Mouse (Mus musculus): ENCODE data around the gene Arhgef6. TPM values are rescaled to one million over a fixed set of nuclear protein-coding genes. Genes with fewer than 3 reads are reported as not detected.

Gene Arhgef6
- total RNA-seq, 2 experiments from 2014 or later = 46.0 to 71.8 TPM

GRCm38 (mm10) chrX:57216271-57216670 is 122.3 kb downstream of the Arhgef6 start:
- no peak for TF ChIP-seq CTCF (IDR thresholded peaks at IDR 0.05)
- DNase-seq = no peak
- intact Hi-C loops (cut with DNase I) = no loop called here
- Histone ChIP-seq H3K4me3 (no peak overlapping the region), H3K27ac (no peak overlapping the region)

- H3K27ac ChIP-seq = no peak overlapping the region
- no peak for TF ChIP-seq CTCF (IDR thresholded peaks at IDR 0.05)
- no peak for DNase-seq
- intact Hi-C loops (cut with DNase I) = no loop called here
- H3K4me3 ChIP-seq = no peak overlapping the region
Observed at GRCm38 (mm10) chrX:57215495-57215894, 123.0 kb downstream of the Arhgef6 start.

GRCm38 (mm10) chrX:57212862-57213261 is 125.7 kb downstream of the Arhgef6 start:
- H3K27ac ChIP-seq = no peak overlapping the region
- intact Hi-C loops (cut with DNase I) = no loop called here
- H3K4me3 ChIP-seq = no peak overlapping the region
- no peak for TF ChIP-seq CTCF (IDR thresholded peaks at IDR 0.05)
- no peak for DNase-seq

GRCm38 (mm10) chrX:57211876-57212275 is 126.7 kb downstream of the Arhgef6 start, which contains the start of gene Cd40lg:
TSS of gene Cd40lg (plus strand) at chrX:57212143.
- no peak within 1 kb of the TSS for H3K4me3 ChIP-seq
- no peak for DNase-seq
- H3K27ac ChIP-seq = no peak within 1 kb of the TSS
- intact Hi-C loops (cut with DNase I) = no loop called here
- no peak for TF ChIP-seq CTCF (IDR thresholded peaks at IDR 0.05)

- DNase-seq = no peak
- TF ChIP-seq CTCF (IDR thresholded peaks at IDR 0.05) = no peak
- intact Hi-C loops (cut with DNase I) = no loop called here
- Histone ChIP-seq H3K4me3 (no peak overlapping the region), H3K27ac (no peak overlapping the region)
Observed at GRCm38 (mm10) chrX:57210591-57210990, 127.9 kb downstream of the Arhgef6 start.

GRCm38 (mm10) chrX:57200397-57200796 is 138.1 kb downstream of the Arhgef6 start:
- Histone ChIP-seq H3K27ac (no peak overlapping the region), H3K4me3 (no peak overlapping the region)
- TF ChIP-seq CTCF (IDR thresholded peaks at IDR 0.05) = no peak
- intact Hi-C loops (cut with DNase I) = no loop called here
- DNase-seq = no peak

GRCm38 (mm10) chrX:57198036-57198435 is 140.5 kb downstream of the Arhgef6 start:
- DNase-seq = no peak
- intact Hi-C loops (cut with DNase I) = no loop called here
- H3K4me3 ChIP-seq = no peak overlapping the region
- no peak for TF ChIP-seq CTCF (IDR thresholded peaks at IDR 0.05)
- H3K27ac ChIP-seq = no peak overlapping the region

- Histone ChIP-seq H3K4me3 (no peak overlapping the region), H3K27ac (no peak overlapping the region)
- no peak for DNase-seq
- no peak for TF ChIP-seq CTCF (IDR thresholded peaks at IDR 0.05)
- intact Hi-C loops (cut with DNase I) = no loop called here
Observed at GRCm38 (mm10) chrX:57196319-57196718, 142.2 kb downstream of the Arhgef6 start.

GRCm38 (mm10) chrX:57189335-57189734 is 149.2 kb downstream of the Arhgef6 start:
- Histone ChIP-seq H3K27ac (no peak overlapping the region), H3K4me3 (no peak overlapping the region)
- no peak for DNase-seq
- no peak for TF ChIP-seq CTCF (IDR thresholded peaks at IDR 0.05)
- intact Hi-C loops (cut with DNase I) = no loop called here

- intact Hi-C loops (cut with DNase I) = no loop called here
Observed at GRCm38 (mm10) chrX:57187301-57187700, 151.2 kb downstream of the Arhgef6 start.

GRCm38 (mm10) chrX:57183359-57183758 is 155.2 kb downstream of the Arhgef6 start:
- no peak for DNase-seq
- H3K4me3 ChIP-seq = no peak overlapping the region
- H3K27ac ChIP-seq = no peak overlapping the region
- intact Hi-C loops (cut with DNase I) = no loop called here
- no peak for TF ChIP-seq CTCF (IDR thresholded peaks at IDR 0.05)

More at GRCm38 (mm10) chrX:57187301-57187700, 151.2 kb downstream of the Arhgef6 start:
- TF ChIP-seq CTCF (IDR thresholded peaks at IDR 0.05) = no peak
- no peak overlapping the region for H3K27ac ChIP-seq
- H3K4me3 ChIP-seq = no peak overlapping the region
- DNase-seq = no peak

GRCm38 (mm10) chrX:57182470-57182869 is 156.1 kb downstream of the Arhgef6 start:
- Histone ChIP-seq H3K27ac (no peak overlapping the region), H3K4me3 (no peak overlapping the region)
- intact Hi-C loops (cut with DNase I) = no loop called here
- TF ChIP-seq CTCF (IDR thresholded peaks at IDR 0.05) = no peak
- DNase-seq = no peak

Other genes with a start within 250 kb of the Arhgef6 start
- not detected for gene Cd40lg, start 126.6 kb downstream of the Arhgef6 start, total RNA-seq (2021)
- 10 to 100 TPM; 13.1 to 16.6 TPM for gene Rbmx, start 54.3 kb upstream of the Arhgef6 start, total RNA-seq (2021)
- not detected for gene Gm364, start 70.4 kb upstream of the Arhgef6 start, total RNA-seq (2021)
- gene Gpr101, start 165.0 kb upstream of the Arhgef6 start, total RNA-seq (2021) = not detected

All from gastrocnemius, adult 2 months (tissue).